Comparison of ENCODE assay signal across 8 mouse cellular contexts in the genomic region with DNA sequence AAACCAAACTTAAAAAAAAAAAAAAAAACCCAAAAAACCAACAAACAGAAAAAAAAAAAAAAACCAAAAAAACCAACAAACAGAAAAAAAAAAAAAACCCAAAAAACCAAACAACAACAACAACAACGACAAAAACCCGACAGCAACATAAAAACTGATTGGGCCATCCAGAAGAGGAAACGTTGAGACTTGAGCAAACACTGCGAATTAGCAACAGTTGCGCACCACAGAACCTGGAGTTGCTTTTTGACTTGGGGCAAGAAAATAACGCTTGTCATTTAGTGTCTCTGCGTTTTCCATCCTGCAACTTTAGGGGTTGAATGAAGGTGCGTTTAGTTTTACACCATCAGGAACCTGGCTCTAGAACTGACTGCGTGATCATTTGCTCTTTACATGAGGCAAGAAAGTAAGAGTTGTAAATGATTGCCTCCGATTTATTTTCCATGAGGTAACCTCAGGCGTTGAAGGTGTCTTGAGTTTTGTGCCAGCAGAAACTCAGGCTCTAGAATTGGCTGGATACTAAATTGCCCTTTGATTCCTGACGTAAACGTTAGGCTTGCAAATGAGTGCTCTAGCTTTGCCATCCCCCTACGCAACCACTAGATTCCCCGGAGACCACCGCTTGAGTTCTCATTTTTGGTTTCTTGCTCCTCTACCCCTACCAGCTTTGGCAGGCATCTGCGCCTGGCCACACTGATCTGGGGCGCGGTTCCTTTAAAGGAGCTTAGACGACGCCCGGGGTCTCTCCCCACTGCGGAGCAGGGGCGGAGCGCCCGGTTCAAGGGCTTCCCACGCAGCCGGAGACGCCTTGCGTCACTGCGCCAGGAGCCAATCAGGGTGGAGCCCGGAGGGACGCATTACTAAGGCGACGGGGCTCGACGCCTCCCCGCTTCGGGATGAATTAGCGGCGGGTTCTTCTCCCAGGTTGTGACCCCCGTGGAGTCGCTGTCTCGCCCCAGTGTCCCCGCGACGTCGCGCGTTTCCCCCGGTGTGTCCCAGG. TPM values are rescaled to one million over a fixed set of nuclear protein-coding genes. Genes with fewer than 3 reads are reported as not detected.
DNase-seq lines count a peak whose midpoint lies in the region; ATAC-seq and TF ChIP-seq lines count a peak whose summit lies in the region.

Lclat1 (plus strand) TSS at position 828 of the 1,000 bp plus-strand sequence.

- peaks cover 42% of the 10 kb centered on the region for H3K4me1 ChIP-seq in E14TG2a.4 (replicated peaks; ENCODE audit: low read depth, low read length)
- peaks cover 16% of the 10 kb centered on the region for H3K4me1 ChIP-seq in forebrain, embryonic 13.5 days
- peaks cover 7% of the 10 kb centered on the region for H3K4me1 ChIP-seq in liver, postnatal 0 days (ENCODE audit: insufficient read depth)
- H3K4me1 ChIP-seq in neural tube, embryonic 14.5 days (ENCODE audit: control insufficient read depth, insufficient read depth, low read length), result no peaks in the 10 kb centered on the region

- peak within 1 kb of the TSS; percentile 90 for H3K4me3 ChIP-seq in E14TG2a.4 (replicated peaks; ENCODE audit: low read length)
- H3K4me3 ChIP-seq in forebrain, embryonic 13.5 days, result peak within 1 kb of the TSS; percentile 87
- peak within 1 kb of the TSS; percentile 70 for H3K4me3 ChIP-seq in liver, postnatal 0 days (ENCODE audit: low read depth, low read length)
- peak within 1 kb of the TSS; percentile 80 for H3K4me3 ChIP-seq in neural tube, embryonic 14.5 days (ENCODE audit: low read depth, low read length)

- DNase-seq in c-Kit-positive CD71-positive TER-119-positive erythroid progenitor cells, embryonic 14.5 days (ENCODE audit: low spot score), result peak; percentile 86
- peak; percentile 97 to 98 for DNase-seq in heart, postnatal 10 days
- DNase-seq in large intestine, adult 2 months (ENCODE audit: low read depth, low spot score), result peak; percentile 81
- DNase-seq in liver, postnatal 0 days, result peak; percentile 92
- DNase-seq in testis, postnatal 10 days (ENCODE audit: low spot score), result peak; percentile 94

- WGBS in forebrain, embryonic 13.5 days, result 8% methylated on average over 51 of the region's 51 CpGs
- 1% methylated on average over 51 of the region's 51 CpGs for WGBS in large intestine, adult 2 months
- WGBS in liver, postnatal 0 days (ENCODE audit: insufficient replicate concordance), result 4% methylated on average over 51 of the region's 51 CpGs
- WGBS in neural tube, embryonic 14.5 days, result 6% methylated on average over 51 of the region's 51 CpGs

- peak within 1 kb of the TSS; percentile 40; the same call in 1 of the 2 replicates for H3K27ac ChIP-seq in forebrain, embryonic 13.5 days
- H3K27ac ChIP-seq in liver, postnatal 0 days (ENCODE audit: low read depth), result peak within 1 kb of the TSS; percentile 76
- peak within 1 kb of the TSS; percentile 41 for H3K27ac ChIP-seq in neural tube, embryonic 14.5 days (ENCODE audit: low read depth, low read length)

- H3K27me3 ChIP-seq in E14TG2a.4 (ENCODE audit: insufficient read depth, low read length), result peaks cover 14% of the 10 kb centered on the region
- H3K27me3 ChIP-seq in forebrain, embryonic 13.5 days, result no peaks in the 10 kb centered on the region
- no peaks in the 10 kb centered on the region for H3K27me3 ChIP-seq in liver, postnatal 0 days (ENCODE audit: insufficient read depth, low read length)
- H3K27me3 ChIP-seq in neural tube, embryonic 14.5 days (ENCODE audit: control insufficient read depth, insufficient read depth, low read length), result no peaks in the 10 kb centered on the region

- peak within 1 kb of the TSS; percentile 80 for H3K4me2 ChIP-seq in forebrain, embryonic 13.5 days
- peak within 1 kb of the TSS; percentile 81 for H3K4me2 ChIP-seq in liver, postnatal 0 days (ENCODE audit: low read depth, low read length)
- H3K4me2 ChIP-seq in neural tube, embryonic 14.5 days (ENCODE audit: low read depth, low read length), result peak within 1 kb of the TSS; percentile 77

- no peak for TF ChIP-seq CTCF in E14TG2a.4 (conservative IDR thresholded peaks at IDR 0.05; ENCODE audit: low read length)
- TF ChIP-seq CTCF in liver, postnatal 0 days (IDR thresholded peaks at IDR 0.05; ENCODE audit: low read depth), result no peak

- ATAC-seq in forebrain, embryonic 13.5 days, result peak; percentile 100
- ATAC-seq in liver, postnatal 0 days, result peak; percentile 99
- ATAC-seq in neural tube, embryonic 14.5 days (ENCODE audit: low read depth), result peak; percentile 100

- peak within 1 kb of the TSS; percentile 90 for H3K9ac ChIP-seq in forebrain, embryonic 13.5 days
- H3K9ac ChIP-seq in liver, postnatal 0 days (replicated peaks), result peak within 1 kb of the TSS; percentile 65
- H3K9ac ChIP-seq in neural tube, embryonic 14.5 days (replicated peaks; ENCODE audit: low read depth, low read length), result peak within 1 kb of the TSS; percentile 89

- no peaks in the 10 kb centered on the region for H3K36me3 ChIP-seq in E14TG2a.4 (ENCODE audit: insufficient read depth, low read length)
- no peaks in the 10 kb centered on the region for H3K36me3 ChIP-seq in forebrain, embryonic 13.5 days (ENCODE audit: poor library complexity, severe bottlenecking)
- no peaks in the 10 kb centered on the region for H3K36me3 ChIP-seq in liver, postnatal 0 days (replicated peaks; ENCODE audit: insufficient read depth, low read length)
- H3K36me3 ChIP-seq in neural tube, embryonic 14.5 days (ENCODE audit: control insufficient read depth, insufficient read depth, low read length), result no peaks in the 10 kb centered on the region

- intact Hi-C loops in heart, postnatal 10 days (cut with DNase I), result loop anchor here (5.0 kb wide), 1 partner anchor 35 kb away; no protein-coding TSS in a partner anchor

- no peaks in the 10 kb centered on the region for H3K9me3 ChIP-seq in E14TG2a.4 (ENCODE audit: low read length)
- H3K9me3 ChIP-seq in forebrain, embryonic 13.5 days (replicated peaks), result no peaks in the 10 kb centered on the region
- no peaks in the 10 kb centered on the region for H3K9me3 ChIP-seq in liver, postnatal 0 days (ENCODE audit: low read length)
- H3K9me3 ChIP-seq in neural tube, embryonic 14.5 days (ENCODE audit: control insufficient read depth, low read length), result no peaks in the 10 kb centered on the region

- TF ChIP-seq EP300 in liver, postnatal 0 days (IDR thresholded peaks at IDR 0.05; ENCODE audit: low read depth), result no peak

RNA-seq across cellular contexts. Expression of gene Lclat1, which starts in this region (rescaled TPM):
- 5.6 and 7.5 TPM in 2 replicates for polyA plus RNA-seq in forebrain, embryonic 13.5 days (2015; fragmentation: Nextera tagmentation; extraction: Ambion mirVana)
- total RNA-seq in heart, postnatal 10 days (2021), result 100 to 1,000 TPM; 139 to 218 TPM
- polyA plus RNA-seq in large intestine, adult 2 months (2012; rRNA removed), result 10.8 and 25.3 TPM in 2 replicates
- polyA plus RNA-seq in liver, postnatal 0 days (2015; fragmentation: Nextera tagmentation; extraction: Ambion mirVana), result 2.2 and 2.5 TPM in 2 replicates
- 22.7 and 23.8 TPM in 2 replicates for polyA plus RNA-seq in neural tube, embryonic 14.5 days (2014; fragmentation: Nextera tagmentation; extraction: Ambion mirVana)

Comparison
In these comparisons a context has a peak if more than half of its experiments do, and no peak if none do; other contexts are left out.
1. Peak in every context shown above with its lines: DNase-seq, ATAC-seq, H3K4me3 ChIP-seq and H3K27ac ChIP-seq.